Mouse (Mus musculus) lung, postnatal 14 days (tissue): Measurements from ENCODE around the gene Prr30.
"Not testable (repeated sequence)": the region's sequence is repeated elsewhere in the genome, so short reads cannot be mapped to it uniquely, and the experiment has no call there.

Experiments
- DNase-seq: peaks from one replicate; pipeline ENCODE4 v3.0.0; 2021

Gene Prr30

GRCm38 (mm10) chr14:101200230-101200629 lies at the start of gene Prr30:
Prr30 (minus strand) TSS chr14:101200330.
- no peak for DNase-seq

- DNase-seq: no peak
Observed at GRCm38 (mm10) chr14:101246793-101247192, 46.7 kb upstream of the Prr30 start.

GRCm38 (mm10) chr14:101245706-101246105 lies 45.6 kb upstream of the Prr30 start:
- no peak for DNase-seq

- not testable (repeated sequence) for DNase-seq
Observed at GRCm38 (mm10) chr14:101244441-101244840, 44.3 kb upstream of the Prr30 start.

- DNase-seq: no peak
Observed at GRCm38 (mm10) chr14:101237965-101238364, 37.8 kb upstream of the Prr30 start.

- DNase-seq: no peak
Observed at GRCm38 (mm10) chr14:101229068-101229467, 28.9 kb upstream of the Prr30 start.

- DNase-seq: no peak
Observed at GRCm38 (mm10) chr14:101222319-101222718, 22.2 kb upstream of the Prr30 start.

GRCm38 (mm10) chr14:101172258-101172657 lies 27.9 kb downstream of the Prr30 start:
- no peak for DNase-seq
